Mouse (Mus musculus) cerebellum, adult 2 months (tissue): ENCODE results near the gene Bcar1.

Source experiments
- CTCF ChIP-seq: fragments of 200-500 bp; IDR thresholded peaks from 2 replicates; pipeline ENCODE4 v1.5.1; 2011; ENCODE audit warnings: low read depth, mild to moderate bottlenecking, control low read depth, low read length, moderate library complexity, borderline replicate concordance; ENCODE audit not compliant: insufficient read depth
- POLR2A ChIP-seq: fragments of 200-500 bp; IDR thresholded peaks from 2 replicates; pipeline ENCODE4 v1.6.1; 2011; ENCODE audit warnings: low read length, control low read depth, borderline replicate concordance; ENCODE audit not compliant: insufficient read depth

GRCm38 (mm10) chr8:111729233-111730170 is 14.1 kb downstream of the Bcar1 start:
- TF ChIP-seq CTCF (no peak), POLR2A (no peak)
